ENCODE assay signal across 9 mouse cellular contexts in the genomic region with DNA sequence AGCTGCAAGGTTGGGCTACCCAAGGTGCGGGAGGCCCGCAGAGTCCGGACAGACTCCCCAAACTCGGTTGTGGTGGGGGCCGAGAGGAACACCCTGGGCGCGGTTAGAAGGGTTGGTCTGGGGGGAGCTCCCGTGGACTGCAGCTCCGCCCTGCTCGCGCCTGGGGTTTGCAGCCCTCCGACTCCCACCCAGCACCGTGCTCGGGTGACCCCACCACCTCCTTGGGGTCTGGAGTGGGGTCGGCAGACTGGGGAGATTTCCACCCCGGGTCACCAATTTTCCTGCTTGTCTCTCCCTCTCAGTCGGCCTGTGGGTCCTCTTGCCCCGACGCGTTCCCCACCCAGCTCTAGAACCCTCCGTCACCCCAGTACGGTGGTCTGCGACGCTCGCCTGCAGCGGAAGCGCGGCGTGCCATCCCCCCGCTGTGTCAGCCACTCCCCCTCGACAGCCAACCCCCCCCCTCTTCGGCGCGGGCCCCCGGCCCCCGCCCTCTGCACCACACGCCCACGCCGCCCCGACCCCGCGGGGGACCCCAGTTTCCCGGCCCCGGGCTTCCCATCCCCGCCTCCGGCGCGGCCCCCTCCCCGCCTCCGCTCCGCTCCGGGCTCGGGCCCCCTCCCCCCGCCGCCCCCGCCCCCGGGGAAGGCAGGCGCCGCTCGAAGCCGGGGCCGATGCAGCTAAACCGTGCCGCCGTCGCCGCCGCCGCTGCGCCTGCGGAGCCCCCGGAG. TPM values are rescaled to one million over a fixed set of nuclear protein-coding genes. Genes with fewer than 3 reads are reported as not detected.
A peak's percentile ranks its signal among the peaks of the same experiment; 100 is the strongest.
DNase-seq lines count a peak whose midpoint lies in the region; ATAC-seq and TF ChIP-seq lines count a peak whose summit lies in the region.
"Had no signal": no experiment of that assay in that cellular context is flagged by ENCODE, and none has a peak within 500 bp of the region (broad histone marks: within the 10 kb centered on the region; RNA-seq: fewer than 3 reads in every experiment).

TSS of gene Shank3 (plus strand) at position 663 of the 728 bp plus-strand sequence.

- H3K27ac ChIP-seq in embryonic facial prominence, embryonic 15.5 days (replicated peaks): peak within 1 kb of the TSS; percentile 74
- H3K27ac ChIP-seq in limb, embryonic 15.5 days: peak within 1 kb of the TSS; percentile 75
- H3K27ac ChIP-seq in neural tube, embryonic 15.5 days (replicated peaks): peak within 1 kb of the TSS; percentile 88

- H3K9me3 ChIP-seq in embryonic facial prominence, embryonic 15.5 days (replicated peaks): no peaks in the 10 kb centered on the region
- no peaks in the 10 kb centered on the region for H3K9me3 ChIP-seq in limb, embryonic 15.5 days
- no peaks in the 10 kb centered on the region for H3K9me3 ChIP-seq in neural tube, embryonic 15.5 days (replicated peaks)

- H3K4me2 ChIP-seq in embryonic facial prominence, embryonic 15.5 days (replicated peaks): peak within 1 kb of the TSS; percentile 95
- H3K4me2 ChIP-seq in limb, embryonic 15.5 days: peak within 1 kb of the TSS; percentile 93
- peak within 1 kb of the TSS; percentile 73 for H3K4me2 ChIP-seq in neural tube, embryonic 15.5 days

- CTCF ChIA-PET in Patski (lab: Charles Lee): no interaction called here

- no peak for TF ChIP-seq CTCF in Patski (IDR thresholded peaks at IDR 0.05)

- intact Hi-C loops in heart, postnatal 36 days (cut with DNase I): loop anchor here (1.0 to 2.0 kb wide), 2 partner anchors 22 to 30 kb away; partner anchors contain the start of gene Arsa

- under 1% methylated on average over 53 of the region's 72 CpGs for WGBS in embryonic facial prominence, embryonic 15.5 days
- under 1% methylated on average over 52 of the region's 72 CpGs for WGBS in limb, embryonic 15.5 days
- 1% methylated on average over 50 of the region's 72 CpGs for WGBS in neural tube, embryonic 15.5 days

- in situ Hi-C loops in Patski (cut with MboI; ENCODE audit: low pct_unique_long_range_greater_than_20kb): no loop called here

- peak; percentile 19 for ATAC-seq in Patski
- ATAC-seq in embryonic facial prominence, embryonic 15.5 days (ENCODE audit: insufficient number of reproducible peaks, low FRiP score, low TSS enrichment, low read depth): peak; percentile 58
- ATAC-seq in limb, embryonic 15.5 days (ENCODE audit: insufficient number of reproducible peaks, low FRiP score, low TSS enrichment, low read depth): peak; percentile 48; the same call in 1 of the 2 replicates
- peak; percentile 70 for ATAC-seq in neural tube, embryonic 15.5 days (ENCODE audit: low FRiP score)

- H3K36me3 ChIP-seq in embryonic facial prominence, embryonic 15.5 days: peaks cover 9% of the 10 kb centered on the region; the same call in 1 of the 2 replicates
- 0 out of 2 replicates have a peak, but pooled peaks cover 4% of the 10 kb centered on the region for H3K36me3 ChIP-seq in limb, embryonic 15.5 days
- H3K36me3 ChIP-seq in neural tube, embryonic 15.5 days: peaks cover 13% of the 10 kb centered on the region
- H3K36me3 ChIP-seq: G1E had no signal

- POLR2A ChIA-PET in Patski (lab: Charles Lee): no interaction called here

- no peak for DNase-seq in gastrocnemius, postnatal 10 days
- no peak for DNase-seq in gastrocnemius, adult 18-20 months (ENCODE audit: low spot score)
- DNase-seq in Patski (ENCODE audit: low read depth, low spot score): no peak
- peak; percentile 29 to 37 for DNase-seq in heart, postnatal 36 days
- no peak for DNase-seq in urinary bladder, postnatal 10 days (ENCODE audit: low spot score)

- H3K9ac ChIP-seq in embryonic facial prominence, embryonic 15.5 days: peak within 1 kb of the TSS; percentile 50
- H3K9ac ChIP-seq in limb, embryonic 15.5 days: peak within 1 kb of the TSS; percentile 65
- peak within 1 kb of the TSS; percentile 85 for H3K9ac ChIP-seq in neural tube, embryonic 15.5 days (replicated peaks)

- peak within 1 kb of the TSS; percentile 75 for H3K4me3 ChIP-seq in embryonic facial prominence, embryonic 15.5 days (replicated peaks)
- peak within 1 kb of the TSS; percentile 77 for H3K4me3 ChIP-seq in limb, embryonic 15.5 days
- H3K4me3 ChIP-seq in neural tube, embryonic 15.5 days (replicated peaks): peak within 1 kb of the TSS; percentile 74

- peaks cover 29% of the 10 kb centered on the region for H3K27me3 ChIP-seq in Patski
- H3K27me3 ChIP-seq in embryonic facial prominence, embryonic 15.5 days: peaks cover 17% of the 10 kb centered on the region; the same call in 1 of the 2 replicates
- peaks cover 25% of the 10 kb centered on the region for H3K27me3 ChIP-seq in limb, embryonic 15.5 days
- peaks cover 8% of the 10 kb centered on the region; the same call in 1 of the 2 replicates for H3K27me3 ChIP-seq in neural tube, embryonic 15.5 days (replicated peaks)

- H3K4me1 ChIP-seq in embryonic facial prominence, embryonic 15.5 days: peaks cover 17% of the 10 kb centered on the region
- peaks cover 23% of the 10 kb centered on the region for H3K4me1 ChIP-seq in limb, embryonic 15.5 days
- H3K4me1 ChIP-seq in neural tube, embryonic 15.5 days: peaks cover 38% of the 10 kb centered on the region

RNA-seq across cellular contexts. Expression of gene Shank3, which starts in this region (rescaled TPM):
- 10 to 100 TPM; 24.8 to 36.1 TPM for total RNA-seq in gastrocnemius, postnatal 10 days (2021)
- 10 to 100 TPM in 1 of 2 experiments, 1 to 10 TPM in 1; 8.9 to 12.6 TPM for total RNA-seq in gastrocnemius, adult 18-20 months (2021)
- 2.0 TPM for polyA plus RNA-seq in Patski (2021)
- 2.3 and 3.0 TPM in 2 replicates for polyA plus RNA-seq in embryonic facial prominence, embryonic 15.5 days (2015; fragmentation: Nextera tagmentation; extraction: Ambion mirVana)
- total RNA-seq in heart, postnatal 36 days (2021): 10 to 100 TPM; 47.0 to 56.3 TPM
- 1.2 and 1.7 TPM in 2 replicates for polyA plus RNA-seq in limb, embryonic 15.5 days (2015; fragmentation: Nextera tagmentation; extraction: Ambion mirVana)
- polyA plus RNA-seq in neural tube, embryonic 15.5 days (2015; fragmentation: Nextera tagmentation; extraction: Ambion mirVana): 8.9 and 9.5 TPM in 2 replicates

Comparison
In these comparisons a context has a peak if more than half of its experiments do, and no peak if none do; other contexts are left out.
1. DNase-seq: peak in heart, postnatal 36 days (2 of 2); none in gastrocnemius, postnatal 10 days (single experiment), gastrocnemius, adult 18-20 months (single experiment), Patski (single experiment) and urinary bladder, postnatal 10 days (single experiment).
2. ATAC-seq: peak in every context shown above with its lines; median percentile 70 in neural tube, embryonic 15.5 days; 58 in embryonic facial prominence, embryonic 15.5 days; 48 in limb, embryonic 15.5 days; 19 in Patski.
3. Peak in every context shown above with its lines, with median percentiles within 50 percentile points of each other: H3K27ac ChIP-seq, H3K4me2 ChIP-seq, H3K4me3 ChIP-seq and H3K9ac ChIP-seq.